Mouse (Mus musculus) lung, embryonic 14.5 days (tissue): ENCODE measurements around the gene Rnaseh2a. TPM values are rescaled to one million over a fixed set of nuclear protein-coding genes. Genes with fewer than 3 reads are reported as not detected.

Source experiments
- ATAC-seq: fragments of 200-750 bp; cut with Nextera tagmentation; 2 replicates; pipeline ENCODE4 v1.8.0; 2017; ENCODE audit warnings: mild to moderate bottlenecking, moderate TSS enrichment, moderate library complexity; ENCODE audit not compliant: insufficient read depth
- DNase-seq: peaks from one replicate; pipeline ENCODE4 v3.0.0-alpha.2; 2015
- H3K27ac ChIP-seq: fragments of 300-500 bp; sonication (generic); 2 replicates; pipeline ENCODE4 v1.5.1; 2014; ENCODE audit warnings: low read depth, mild to moderate bottlenecking, moderate library complexity
- H3K27me3 ChIP-seq: fragments of 300-500 bp; sonication (generic); 2 replicates; pipeline ENCODE4 v1.6.1; 2014; ENCODE audit warnings: low read length, control low read depth; ENCODE audit not compliant: insufficient read depth
- H3K36me3 ChIP-seq: fragments of 300-500 bp; sonication (generic); 2 replicates; pipeline ENCODE4 v1.6.1; 2014; ENCODE audit warnings: control low read depth; ENCODE audit not compliant: insufficient read depth
- H3K4me1 ChIP-seq: fragments of 300-500 bp; sonication (generic); 2 replicates; pipeline ENCODE4 v1.6.1; 2014; ENCODE audit warnings: antibody characterized with exemption, control low read depth; ENCODE audit not compliant: insufficient read depth
- H3K4me2 ChIP-seq: fragments of 300-500 bp; sonication (generic); 2 replicates; pipeline ENCODE4 v1.6.1; 2014; ENCODE audit warnings: mild to moderate bottlenecking
- H3K4me3 ChIP-seq: fragments of 300-500 bp; sonication (generic); 2 replicates; pipeline ENCODE4 v1.5.1; 2014; ENCODE audit warnings: low read depth, low read length
- H3K9ac ChIP-seq: fragments of 300-500 bp; sonication (generic); 2 replicates; pipeline ENCODE4 v1.6.1; 2014
- H3K9me3 ChIP-seq: fragments of 300-500 bp; sonication (generic); 2 replicates; pipeline ENCODE4 v1.6.1; 2016; ENCODE audit warnings: low read depth, low read length, control low read depth
- CTCF ChIP-seq: IDR thresholded peaks from 2 replicates; pipeline ENCODE4 v1.5.1; 2016; ENCODE audit warnings: antibody characterized with exemption, low read depth
- WGBS: fragments of 180-500 bp; shearing (Covaris S2); extraction: QIAGEN DNeasy Blood & Tissue Kit; methylation state at CpG from one replicate; pipeline ENCODE4 v1.1.7; 2014; 5-methylcytosine and 5-hydroxymethylcytosine counted together
- polyA plus RNA-seq: library from polyadenylated mRNA; unstranded; fragments of >200 nt; fragmentation: Nextera tagmentation; extraction: Ambion mirVana; gene quantifications from 2 replicates; pipeline ENCODE4 v1.2.1, GENCODE M21; 2014

Rnaseh2a gene
- polyA plus RNA-seq, 1 experiment from 2014 or later, result 121 TPM

DNA sequence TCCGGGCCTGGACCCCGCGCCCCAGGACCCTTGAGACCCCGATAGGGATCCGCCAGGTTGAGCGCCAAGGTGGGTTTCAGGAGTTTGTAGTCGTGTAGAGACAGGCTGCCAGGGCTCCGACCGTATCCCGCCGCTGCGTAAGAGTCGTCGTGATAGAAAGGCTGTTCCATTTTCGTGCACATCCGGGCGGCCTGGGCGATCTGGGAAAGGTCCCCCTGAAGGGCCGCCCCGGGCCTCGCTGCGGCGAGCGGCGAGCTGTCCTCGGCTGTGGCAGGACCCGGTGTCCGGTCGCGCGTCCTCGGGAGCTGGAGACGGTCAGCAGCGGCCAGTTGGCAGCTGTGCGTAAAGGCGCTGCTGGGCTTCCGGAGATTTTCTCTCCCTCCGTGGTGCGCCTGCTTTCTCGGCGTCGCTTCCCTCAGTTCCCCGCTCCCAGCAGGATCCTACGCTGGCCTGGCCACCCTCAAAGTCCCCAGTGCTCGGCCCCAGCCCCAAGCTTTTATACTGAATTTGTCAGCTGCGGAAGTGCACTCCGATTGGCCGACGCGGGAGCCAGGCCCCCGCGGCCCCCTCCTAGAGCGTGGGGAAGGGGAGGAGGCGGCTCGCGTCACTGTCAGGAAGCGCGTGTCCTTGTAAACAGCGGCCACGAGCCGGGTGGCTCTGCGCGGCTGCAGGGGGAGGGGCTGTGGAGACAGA lies 8.8 kb upstream of the Rnaseh2a start, which contains the start of gene Junb:
TSS of gene Junb (minus strand) at position 471 of the 693 bp plus-strand sequence.
- H3K9me3 ChIP-seq, result no peaks in the 10 kb centered on the region
- H3K9ac ChIP-seq, result peak within 1 kb of the TSS; percentile 64
- H3K27ac ChIP-seq, result peak within 1 kb of the TSS; percentile 89
- no peak for TF ChIP-seq CTCF
- WGBS, result under 1% methylated on average over 63 of the region's 63 CpGs
- H3K4me2 ChIP-seq, result peak within 1 kb of the TSS; percentile 99
- peaks cover 42% of the 10 kb centered on the region for H3K4me1 ChIP-seq
- DNase-seq, result peak; percentile 97
- H3K36me3 ChIP-seq, result peaks cover 17% of the 10 kb centered on the region
- peak within 1 kb of the TSS; percentile 55 for H3K4me3 ChIP-seq
- peaks cover 5% of the 10 kb centered on the region for H3K27me3 ChIP-seq
- ATAC-seq, result peak; percentile 40

DNA sequence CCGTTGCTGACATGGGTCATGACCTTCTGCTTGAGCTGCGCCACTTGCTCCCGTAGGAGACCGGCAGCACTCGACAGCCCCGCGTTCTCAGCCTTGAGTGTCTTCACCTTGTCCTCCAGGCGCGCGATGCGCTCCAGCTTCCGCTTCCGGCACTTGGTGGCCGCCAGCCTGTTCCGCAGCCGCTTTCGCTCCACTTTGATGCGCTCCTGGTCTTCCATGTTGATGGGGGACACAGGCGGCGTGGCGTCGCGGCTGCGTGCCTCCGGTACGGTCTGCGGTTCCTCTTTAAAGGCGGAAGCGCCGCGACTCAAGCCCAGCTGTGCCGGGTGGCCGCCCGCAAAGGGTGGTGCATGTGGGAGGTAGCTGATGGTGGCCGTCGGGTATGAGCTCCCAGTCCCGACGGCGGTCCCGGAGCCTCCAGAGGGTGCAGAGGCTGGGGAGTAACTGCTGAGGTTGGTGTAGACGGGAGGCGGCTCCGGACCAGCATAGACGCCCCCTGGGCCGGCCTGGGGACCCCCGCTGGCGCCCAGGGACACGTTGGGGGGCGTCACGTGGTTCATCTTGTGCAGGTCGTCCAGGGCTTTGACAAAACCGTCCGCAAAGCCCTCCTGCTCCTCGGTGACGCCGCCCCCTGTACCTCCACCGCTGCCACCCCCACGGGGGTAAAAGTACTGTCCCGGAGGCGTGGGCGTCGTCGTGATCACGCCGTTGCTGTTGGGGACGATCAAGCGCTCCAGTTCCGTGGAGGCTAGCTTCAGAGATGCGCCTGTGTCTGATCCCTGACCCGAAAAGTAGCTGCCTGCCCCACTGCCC lies 8.1 kb upstream of the Rnaseh2a start:
- DNase-seq (peak; percentile 73), ATAC-seq (no peak)
- H3K9ac ChIP-seq, result peak overlapping the region; percentile 64
- H3K9me3 ChIP-seq, result no peaks in the 10 kb centered on the region
- under 1% methylated on average over 70 of the region's 70 CpGs for WGBS
- H3K4me2 ChIP-seq, result peak overlapping the region; percentile 99
- peaks cover 42% of the 10 kb centered on the region for H3K4me1 ChIP-seq
- peaks cover 5% of the 10 kb centered on the region for H3K27me3 ChIP-seq
- H3K27ac ChIP-seq, result peak overlapping the region; percentile 89
- peaks cover 25% of the 10 kb centered on the region for H3K36me3 ChIP-seq
- H3K4me3 ChIP-seq, result peak overlapping the region; percentile 55
- TF ChIP-seq CTCF, result no peak

DNA sequence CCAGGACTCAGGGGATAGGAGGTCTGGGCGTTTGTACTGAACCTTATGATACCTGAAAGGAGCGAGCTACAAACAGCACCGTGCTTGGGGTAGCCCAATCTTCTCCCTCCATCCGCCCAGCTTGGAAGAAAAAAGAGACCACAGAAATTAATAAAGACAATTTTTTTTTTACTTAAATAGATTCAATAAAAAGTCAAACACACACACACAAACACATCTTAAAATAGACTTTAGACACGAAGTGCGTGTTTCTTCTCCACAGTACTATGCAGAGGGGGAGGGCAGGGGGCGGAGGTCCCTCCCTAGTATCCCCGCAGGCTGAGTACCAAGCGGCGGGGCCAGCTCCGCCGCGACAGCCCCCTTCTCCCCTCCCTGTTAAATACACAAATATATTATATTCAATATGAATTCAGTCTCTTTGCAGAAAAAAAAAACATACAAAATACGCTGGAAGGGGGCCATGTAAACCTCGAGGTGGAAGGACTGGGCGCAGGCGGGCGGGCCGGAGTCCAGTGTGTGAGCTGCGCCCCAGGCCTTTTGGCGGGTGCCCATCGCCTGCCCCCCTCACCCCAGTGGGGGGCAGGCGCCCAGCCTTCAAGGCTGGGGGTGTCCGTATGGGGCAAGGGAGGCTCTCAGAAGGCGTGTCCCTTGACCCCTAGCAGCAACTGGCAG lies 7.3 kb upstream of the Rnaseh2a start:
- Histone ChIP-seq H3K27me3 (peaks cover 5% of the 10 kb centered on the region), H3K4me3 (peak overlapping the region; percentile 55), H3K9ac (peak overlapping the region; percentile 64), H3K9me3 (no peaks in the 10 kb centered on the region), H3K27ac (peak overlapping the region; percentile 89), H3K36me3 (peaks cover 32% of the 10 kb centered on the region), H3K4me2 (peak overlapping the region; percentile 99), H3K4me1 (peaks cover 37% of the 10 kb centered on the region)
- WGBS, result 2% methylated on average over 25 of the region's 25 CpGs
- DNase-seq (no peak), ATAC-seq (no peak)
- no peak for TF ChIP-seq CTCF

DNA sequence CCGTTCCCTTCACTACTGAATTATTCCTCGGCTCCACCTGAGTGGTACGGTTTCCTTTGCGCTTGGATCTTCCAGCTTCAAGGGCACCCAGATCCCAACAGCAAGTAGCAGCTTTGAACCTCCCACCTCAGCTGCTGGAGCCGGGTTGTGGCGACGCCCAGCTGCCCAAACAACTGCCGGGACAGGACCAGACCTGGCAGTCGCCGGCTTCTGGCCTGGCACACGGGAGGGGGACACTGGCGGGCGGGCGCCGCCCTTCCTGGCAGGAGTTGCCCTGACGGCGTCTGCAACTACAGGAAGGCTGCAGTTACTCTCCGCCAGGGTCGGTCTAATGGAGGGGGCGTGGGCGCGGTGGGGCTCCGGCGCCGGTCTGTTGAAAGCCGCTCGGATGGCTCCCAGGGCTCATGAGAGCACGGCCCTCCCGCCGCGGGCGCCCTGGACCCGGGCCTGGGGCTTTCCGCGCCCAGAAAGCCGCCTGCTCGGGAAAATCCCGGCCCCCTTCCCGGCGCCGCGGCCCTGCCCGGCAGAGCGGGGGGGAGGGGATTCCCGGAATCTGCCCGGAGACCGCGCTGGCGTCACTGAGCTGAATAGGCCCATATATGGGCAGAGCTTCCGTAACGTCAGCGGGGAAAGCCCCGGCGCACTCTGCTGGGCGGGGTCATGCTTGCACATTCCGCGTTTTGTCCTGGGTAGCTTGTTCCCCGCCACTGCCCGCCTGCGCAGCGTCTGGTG lies 6.6 kb upstream of the Rnaseh2a start:
- Histone ChIP-seq H3K9me3 (no peaks in the 10 kb centered on the region), H3K4me1 (peaks cover 30% of the 10 kb centered on the region), H3K4me3 (peak overlapping the region; percentile 55), H3K27me3 (peaks cover 5% of the 10 kb centered on the region), H3K4me2 (peak overlapping the region; percentile 99), H3K27ac (peak overlapping the region; percentile 89), H3K9ac (peak overlapping the region; percentile 64), H3K36me3 (peaks cover 39% of the 10 kb centered on the region)
- TF ChIP-seq CTCF, result peak; percentile 35
- DNase-seq (peak; percentile 98), ATAC-seq (peak; percentile 78)
- WGBS, result under 1% methylated on average over 59 of the region's 61 CpGs

DNA sequence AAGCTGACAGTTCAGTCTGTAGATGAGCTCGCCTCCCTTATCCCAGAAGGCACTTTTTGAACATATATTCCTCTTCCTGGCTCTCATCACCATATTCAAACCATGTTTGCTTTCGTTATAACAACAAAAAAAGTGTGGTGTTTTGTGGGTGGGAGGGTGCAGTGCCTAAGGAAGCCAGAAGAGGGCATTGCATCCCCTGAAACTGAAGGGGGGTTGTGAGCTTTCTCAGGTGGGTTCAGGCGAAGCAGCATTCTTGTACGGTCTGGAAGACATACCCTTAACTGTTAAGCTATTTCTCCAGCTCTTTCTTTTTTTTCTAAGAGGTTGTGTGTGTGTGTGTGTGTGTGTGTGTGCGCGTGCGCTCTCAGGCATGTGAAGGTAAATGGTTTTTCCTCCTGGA lies 5.9 kb upstream of the Rnaseh2a start:
- Histone ChIP-seq H3K4me1 (peaks cover 22% of the 10 kb centered on the region), H3K4me2 (peak overlapping the region; percentile 99), H3K4me3 (peak overlapping the region; percentile 55), H3K36me3 (peaks cover 47% of the 10 kb centered on the region), H3K9me3 (no peaks in the 10 kb centered on the region), H3K9ac (peak overlapping the region; percentile 64; the same call in 1 of the 2 replicates), H3K27ac (peak overlapping the region; percentile 89), H3K27me3 (peaks cover 5% of the 10 kb centered on the region)
- WGBS, result 29% methylated on average over 7 of the region's 7 CpGs
- TF ChIP-seq CTCF, result peak; percentile 91
- ATAC-seq (no peak), DNase-seq (peak; percentile 76)

DNA sequence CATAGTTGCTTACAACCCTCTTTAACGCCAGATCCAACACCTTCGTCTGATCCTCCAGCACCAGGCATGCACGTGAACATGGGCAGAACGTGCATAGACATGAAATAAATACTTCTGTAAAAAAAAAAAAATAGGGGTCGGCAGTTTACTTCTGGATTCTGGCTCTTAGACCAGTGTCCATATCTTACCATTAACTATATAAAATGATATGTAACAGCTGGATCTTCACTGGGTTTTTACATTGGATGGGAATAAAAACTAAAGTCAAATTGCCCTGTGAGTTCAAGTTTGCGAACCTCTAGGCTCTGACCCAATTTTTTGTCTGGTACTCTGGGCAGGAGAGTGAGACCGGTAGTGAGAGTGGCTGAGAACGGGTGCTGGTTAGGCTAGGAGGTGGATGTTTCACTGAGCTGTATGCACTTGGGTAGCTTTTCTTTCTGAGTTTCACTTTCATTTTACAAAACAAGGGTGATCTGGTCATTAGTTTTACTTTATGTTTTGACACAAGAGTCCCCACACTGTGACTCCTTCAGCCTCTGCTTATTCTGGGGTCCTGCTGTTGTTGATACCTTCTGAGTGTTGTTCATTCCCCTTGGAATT lies 5.1 kb upstream of the Rnaseh2a start:
- Histone ChIP-seq H3K36me3 (peaks cover 47% of the 10 kb centered on the region), H3K9ac (no peak overlapping the region), H3K27ac (no peak overlapping the region), H3K4me1 (peaks cover 15% of the 10 kb centered on the region), H3K4me2 (peak overlapping the region; percentile 29; the same call in 1 of the 2 replicates), H3K9me3 (no peaks in the 10 kb centered on the region), H3K27me3 (peaks cover 5% of the 10 kb centered on the region), H3K4me3 (no peak overlapping the region)
- ATAC-seq, result no peak
- WGBS, result 79% methylated on average over 8 of the region's 8 CpGs
- no peak for DNase-seq
- no peak for TF ChIP-seq CTCF
